Mouse (Mus musculus): ENCODE data around the gene Chchd3. TPM values are rescaled to one million over a fixed set of nuclear protein-coding genes. Genes with fewer than 3 reads are reported as not detected.
A peak's percentile ranks its signal among the peaks of the same experiment; 100 is the strongest.

The Chchd3 gene
- polyA plus RNA-seq, 1 experiment, result not detected

DNA sequence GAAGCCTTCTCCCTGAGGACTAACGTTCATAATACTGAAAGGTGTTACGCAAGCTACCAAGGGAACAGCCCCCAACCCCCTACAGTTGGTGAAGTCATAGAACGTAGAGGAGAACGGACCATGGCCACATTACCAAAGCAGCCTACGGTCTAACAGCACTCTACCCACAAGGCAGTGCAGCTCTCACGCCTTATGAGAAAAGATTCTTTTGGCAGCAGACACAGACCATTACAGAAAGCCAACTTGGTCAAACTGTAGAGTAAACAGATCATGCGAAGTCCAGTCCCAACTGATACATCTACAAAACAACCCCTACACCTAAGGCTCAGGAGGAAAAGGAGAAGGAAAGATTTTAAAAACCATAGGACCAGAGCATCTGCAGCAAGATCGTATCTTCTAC, 71.5 kb downstream of the Chchd3 start:
- Histone ChIP-seq H3K27ac (ENCODE audit: insufficient read depth, low read depth, low read length) (no peak overlapping the region), H3K4me1 (ENCODE audit: control insufficient read depth, insufficient read depth, low read length) (peaks cover 5% of the 10 kb centered on the region), H3K4me3 (ENCODE audit: insufficient read depth, low read depth, low read length) (no peak overlapping the region)
- TF ChIP-seq CTCF (IDR thresholded peaks at IDR 0.05; ENCODE audit: insufficient read depth, low read depth, low read length), result no peak
- TF ChIP-seq POLR2A (IDR thresholded peaks at IDR 0.05; ENCODE audit: insufficient read depth, low read depth, low read length), result no peak
- 98% methylated on average over 8 of the region's 8 CpGs for WGBS

GRCm38 (mm10) chr6:32983876-32984275, 76.2 kb downstream of the Chchd3 start:
- H3K27ac ChIP-seq (ENCODE audit: insufficient read depth, low read depth, low read length), result 0 out of 2 replicates have a peak overlapping the region, but pooled peaks have one; percentile 12
- peaks cover 2% of the 10 kb centered on the region; the same call in 1 of the 2 replicates for H3K4me1 ChIP-seq (ENCODE audit: control insufficient read depth, insufficient read depth, low read length)
- no peak overlapping the region for H3K4me3 ChIP-seq (ENCODE audit: insufficient read depth, low read depth, low read length)
- no peak for TF ChIP-seq CTCF (IDR thresholded peaks at IDR 0.05; ENCODE audit: insufficient read depth, low read depth, low read length)
- TF ChIP-seq POLR2A (IDR thresholded peaks at IDR 0.05; ENCODE audit: insufficient read depth, low read depth, low read length), result no peak
- WGBS, result 41% methylated on average over 5 of the region's 5 CpGs

GRCm38 (mm10) chr6:32981253-32981652, 78.8 kb downstream of the Chchd3 start:
- no peak overlapping the region for H3K4me3 ChIP-seq (ENCODE audit: insufficient read depth, low read depth, low read length)
- TF ChIP-seq CTCF (IDR thresholded peaks at IDR 0.05; ENCODE audit: insufficient read depth, low read depth, low read length), result no peak
- TF ChIP-seq POLR2A (IDR thresholded peaks at IDR 0.05; ENCODE audit: insufficient read depth, low read depth, low read length), result no peak
- no peak overlapping the region for H3K27ac ChIP-seq (ENCODE audit: insufficient read depth, low read depth, low read length)
- H3K4me1 ChIP-seq (ENCODE audit: control insufficient read depth, insufficient read depth, low read length), result peaks cover 4% of the 10 kb centered on the region; the same call in 1 of the 2 replicates
- 94% methylated on average over 11 of the region's 11 CpGs for WGBS

GRCm38 (mm10) chr6:32978811-32979210, 81.2 kb downstream of the Chchd3 start:
- 92% methylated on average over 3 of the region's 3 CpGs for WGBS
- TF ChIP-seq POLR2A (IDR thresholded peaks at IDR 0.05; ENCODE audit: insufficient read depth, low read depth, low read length) (no peak), CTCF (IDR thresholded peaks at IDR 0.05; ENCODE audit: insufficient read depth, low read depth, low read length) (no peak)
- Histone ChIP-seq H3K27ac (ENCODE audit: insufficient read depth, low read depth, low read length) (no peak overlapping the region), H3K4me3 (ENCODE audit: insufficient read depth, low read depth, low read length) (no peak overlapping the region), H3K4me1 (ENCODE audit: control insufficient read depth, insufficient read depth, low read length) (peaks cover 4% of the 10 kb centered on the region; the same call in 1 of the 2 replicates)

DNA sequence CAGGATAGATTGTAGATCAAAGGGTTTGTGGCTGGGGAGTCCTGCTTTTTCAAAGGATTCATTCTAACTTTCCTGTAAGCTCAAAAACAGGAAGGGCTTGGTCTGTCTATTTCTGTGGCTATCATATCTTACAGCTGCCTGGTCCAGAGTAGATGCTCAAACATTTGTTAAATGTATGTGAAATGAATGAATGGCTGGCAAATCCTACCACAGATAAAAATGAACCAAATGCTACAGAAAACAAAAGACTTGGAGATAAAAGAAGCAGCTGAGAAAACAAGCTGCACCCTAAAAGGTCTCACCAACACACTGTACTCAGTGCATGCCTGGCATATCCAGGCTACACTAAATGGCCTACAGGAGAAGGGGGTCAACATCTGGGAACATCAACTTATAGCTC, 88.1 kb downstream of the Chchd3 start:
- H3K4me3 ChIP-seq (ENCODE audit: insufficient read depth, low read depth, low read length), result no peak overlapping the region
- no peaks in the 10 kb centered on the region for H3K4me1 ChIP-seq (ENCODE audit: control insufficient read depth, insufficient read depth, low read length)
- no peak overlapping the region for H3K27ac ChIP-seq (ENCODE audit: insufficient read depth, low read depth, low read length)
- TF ChIP-seq CTCF (IDR thresholded peaks at IDR 0.05; ENCODE audit: insufficient read depth, low read depth, low read length), result no peak
- no peak for TF ChIP-seq POLR2A (IDR thresholded peaks at IDR 0.05; ENCODE audit: insufficient read depth, low read depth, low read length)

DNA sequence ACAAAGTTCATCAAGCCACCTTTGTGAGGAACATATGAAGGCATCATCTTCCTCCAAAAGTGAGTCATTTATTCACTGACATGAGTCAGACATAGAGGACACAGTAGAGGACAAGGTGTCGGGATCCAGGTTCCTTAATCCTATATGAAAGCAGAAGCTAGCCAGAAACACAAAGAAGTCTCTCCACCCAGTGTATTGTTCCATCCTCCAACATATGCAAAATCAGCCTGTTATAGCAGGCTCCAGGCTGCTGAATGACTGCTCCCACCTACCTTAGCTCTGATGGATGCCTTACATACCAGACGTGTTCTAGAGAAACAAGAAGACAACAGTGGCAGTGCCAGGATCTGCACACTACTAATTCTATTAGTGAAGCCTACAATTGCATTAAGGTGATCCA, 91.1 kb downstream of the Chchd3 start:
- WGBS, result 88% methylated on average over 2 of the region's 2 CpGs
- Histone ChIP-seq H3K4me3 (ENCODE audit: insufficient read depth, low read depth, low read length) (no peak overlapping the region), H3K4me1 (ENCODE audit: control insufficient read depth, insufficient read depth, low read length) (no peaks in the 10 kb centered on the region), H3K27ac (ENCODE audit: insufficient read depth, low read depth, low read length) (no peak overlapping the region)
- TF ChIP-seq POLR2A (IDR thresholded peaks at IDR 0.05; ENCODE audit: insufficient read depth, low read depth, low read length) (no peak), CTCF (IDR thresholded peaks at IDR 0.05; ENCODE audit: insufficient read depth, low read depth, low read length) (no peak)

- Histone ChIP-seq H3K4me1 (ENCODE audit: control insufficient read depth, insufficient read depth, low read length) (no peaks in the 10 kb centered on the region), H3K27ac (ENCODE audit: insufficient read depth, low read depth, low read length) (no peak overlapping the region), H3K4me3 (ENCODE audit: insufficient read depth, low read depth, low read length) (no peak overlapping the region)
- 91% methylated on average over 3 of the region's 3 CpGs for WGBS
- TF ChIP-seq CTCF (IDR thresholded peaks at IDR 0.05; ENCODE audit: insufficient read depth, low read depth, low read length) (no peak), POLR2A (IDR thresholded peaks at IDR 0.05; ENCODE audit: insufficient read depth, low read depth, low read length) (no peak)
These were observed 98.0 kb downstream of the Chchd3 start for GRCm38 (mm10) chr6:32962048-32962447.

DNA sequence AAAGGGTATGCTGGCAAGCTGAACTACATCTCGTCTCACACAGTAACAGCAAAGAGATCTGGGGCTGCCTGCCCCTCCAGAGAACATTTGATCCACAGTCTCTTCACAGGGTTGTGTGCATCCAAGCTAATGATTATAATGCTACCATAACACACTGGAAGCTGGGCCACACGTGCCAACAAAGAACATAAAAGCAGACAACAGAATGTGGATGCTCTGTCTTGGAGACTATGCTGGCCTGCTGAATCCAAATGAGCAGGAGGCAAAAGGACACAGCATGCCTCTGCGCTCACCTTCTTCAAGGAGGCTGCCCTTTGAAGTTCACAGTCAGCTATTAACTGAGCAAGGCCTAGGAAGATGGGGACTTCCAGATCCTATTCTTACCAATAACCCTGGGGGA, 98.6 kb downstream of the Chchd3 start:
- no peak overlapping the region for H3K4me3 ChIP-seq (ENCODE audit: insufficient read depth, low read depth, low read length)
- 82% methylated on average over 3 of the region's 3 CpGs for WGBS
- no peaks in the 10 kb centered on the region for H3K4me1 ChIP-seq (ENCODE audit: control insufficient read depth, insufficient read depth, low read length)
- TF ChIP-seq CTCF (IDR thresholded peaks at IDR 0.05; ENCODE audit: insufficient read depth, low read depth, low read length) (no peak), POLR2A (IDR thresholded peaks at IDR 0.05; ENCODE audit: insufficient read depth, low read depth, low read length) (no peak)
- H3K27ac ChIP-seq (ENCODE audit: insufficient read depth, low read depth, low read length), result no peak overlapping the region

GRCm38 (mm10) chr6:32959816-32960550, 100.1 kb downstream of the Chchd3 start:
- H3K4me1 ChIP-seq (ENCODE audit: control insufficient read depth, insufficient read depth, low read length), result no peaks in the 10 kb centered on the region
- no peak for TF ChIP-seq POLR2A (IDR thresholded peaks at IDR 0.05; ENCODE audit: insufficient read depth, low read depth, low read length)
- no peak for TF ChIP-seq CTCF (IDR thresholded peaks at IDR 0.05; ENCODE audit: insufficient read depth, low read depth, low read length)
- 77% methylated on average over 5 of the region's 5 CpGs for WGBS
- H3K27ac ChIP-seq (ENCODE audit: insufficient read depth, low read depth, low read length), result no peak overlapping the region
- no peak overlapping the region for H3K4me3 ChIP-seq (ENCODE audit: insufficient read depth, low read depth, low read length)
